8 mouse cellular contexts compared by ENCODE assay signal in the genomic region with DNA sequence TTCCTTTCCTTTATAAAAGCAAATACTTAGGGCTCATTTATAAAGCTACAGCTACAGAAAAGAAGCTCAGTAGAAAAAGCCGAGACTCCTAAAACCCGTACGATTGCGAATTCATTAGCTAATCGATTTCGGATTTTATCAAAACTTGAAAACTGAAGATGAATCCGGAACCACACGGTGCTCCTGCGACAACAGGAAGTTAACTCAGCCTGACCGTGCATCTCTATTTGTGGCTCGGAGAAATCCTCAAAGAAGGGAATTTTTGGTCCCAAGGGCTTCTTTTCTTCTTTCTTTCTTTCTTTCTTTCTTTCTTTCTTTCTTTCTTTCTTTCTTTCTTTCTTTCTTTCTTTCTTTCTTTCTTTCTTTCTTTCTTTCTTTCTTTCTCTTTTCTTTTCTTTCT.
DNase-seq lines count a peak whose midpoint lies in the region; ATAC-seq lines count a peak whose summit lies in the region.
"Not testable (repeated sequence)": the region's sequence is repeated elsewhere in the genome, so short reads cannot be mapped to it uniquely, and the experiment has no call there.

No protein-coding gene starts in this region.

- peak overlapping the region; percentile 34; the same call in 1 of the 2 replicates for H3K9ac ChIP-seq in heart, embryonic 15.5 days
- not testable (repeated sequence) for H3K9ac ChIP-seq in kidney, embryonic 14.5 days (ENCODE audit: low read depth, low read length); limb, embryonic 12.5 days (replicated peaks)

- not testable (repeated sequence) for H3K9me3 ChIP-seq in heart, embryonic 15.5 days (replicated peaks); kidney, embryonic 14.5 days (ENCODE audit: control insufficient read depth, low read length); limb, embryonic 12.5 days; midbrain, embryonic 10.5 days (replicated peaks)

- H3K27ac ChIP-seq in heart, embryonic 15.5 days; kidney, embryonic 14.5 days (ENCODE audit: low read depth, low read length); limb, embryonic 12.5 days: not testable (repeated sequence)
- peak overlapping the region; percentile 81 for H3K27ac ChIP-seq in midbrain, embryonic 10.5 days (replicated peaks)

- peak overlapping the region; percentile 56 for H3K4me2 ChIP-seq in heart, embryonic 15.5 days
- 0 out of 2 replicates have a peak overlapping the region, but pooled peaks have one; percentile 12 for H3K4me2 ChIP-seq in kidney, embryonic 14.5 days (replicated peaks; ENCODE audit: low read depth, low read length)
- H3K4me2 ChIP-seq in limb, embryonic 12.5 days: peak overlapping the region; percentile 42

- peak; percentile 23 for DNase-seq in ES-CJ7 (ENCODE audit: low read depth, low spot score)
- DNase-seq in cerebellum, adult 11-12 months: peak; percentile 32
- DNase-seq in fibroblast of lung, adult 2 months (ENCODE audit: low read depth): peak; percentile 11
- not testable (repeated sequence) for DNase-seq in midbrain, embryonic 10.5 days (ENCODE audit: low spot score)
- peak; percentile 4 to 5 for DNase-seq in right cerebral cortex, postnatal 36 days (ENCODE audit: low spot score in 2 of 2)

- peak; percentile 76; the same call in 1 of the 2 replicates for ATAC-seq in heart, embryonic 15.5 days (replicated peaks; ENCODE audit: insufficient number of reproducible peaks, insufficient read depth, low FRiP score, low read depth)
- ATAC-seq in kidney, embryonic 14.5 days (ENCODE audit: low FRiP score, low TSS enrichment): peak; percentile 89; the same call in 1 of the 2 replicates
- ATAC-seq in limb, embryonic 12.5 days (ENCODE audit: insufficient number of reproducible peaks, insufficient read depth, low FRiP score, low TSS enrichment, low read depth): not testable (repeated sequence)

- not testable (repeated sequence) for H3K27me3 ChIP-seq in heart, embryonic 15.5 days; kidney, embryonic 14.5 days (ENCODE audit: control insufficient read depth, insufficient read depth, low read length); limb, embryonic 12.5 days; midbrain, embryonic 10.5 days (ENCODE audit: low read depth, poor library complexity, severe bottlenecking)

- not testable (repeated sequence) for H3K4me1 ChIP-seq in heart, embryonic 15.5 days (replicated peaks); kidney, embryonic 14.5 days (ENCODE audit: control insufficient read depth, insufficient read depth, low read length); limb, embryonic 12.5 days (replicated peaks); midbrain, embryonic 10.5 days

- H3K4me3 ChIP-seq in heart, embryonic 15.5 days: peak overlapping the region; percentile 50
- peak overlapping the region; percentile 33 for H3K4me3 ChIP-seq in kidney, embryonic 14.5 days (ENCODE audit: low read length)
- peak overlapping the region; percentile 36 for H3K4me3 ChIP-seq in limb, embryonic 12.5 days (replicated peaks)
- peak overlapping the region; percentile 51 for H3K4me3 ChIP-seq in midbrain, embryonic 10.5 days

- 26% methylated on average over 11 of the region's 11 CpGs for WGBS in heart, embryonic 15.5 days
- WGBS in kidney, embryonic 14.5 days: 38% methylated on average over 11 of the region's 11 CpGs
- 34% methylated on average over 11 of the region's 11 CpGs for WGBS in limb, embryonic 12.5 days
- WGBS in midbrain, embryonic 10.5 days: 36% methylated on average over 11 of the region's 11 CpGs

- H3K36me3 ChIP-seq in heart, embryonic 15.5 days; kidney, embryonic 14.5 days (ENCODE audit: control insufficient read depth, insufficient read depth, low read length); limb, embryonic 12.5 days; midbrain, embryonic 10.5 days: not testable (repeated sequence)
